Mouse (Mus musculus) mature B cell (primary cell): ENCODE results near the gene Pex16.

Experiments used
- in situ Hi-C: fragments of 300-500 bp; cut with MboI; formaldehyde crosslinking; loops from 2 replicates; pipeline ENCODE4 v1.14.3; 2019

Pex16 gene

GRCm38 (mm10) chr2:92374514-92374913, at the start of gene Pex16, which contains the start of gene Large2:
TSS of gene Pex16 (plus strand) at chr2:92374676.
TSS of gene Large2 (minus strand) at chr2:92374869.
- in situ Hi-C loops, result no loop called here

- in situ Hi-C loops, result no loop called here
Observed at GRCm38 (mm10) chr2:92325676-92326075, 48.8 kb upstream of the Pex16 start.

GRCm38 (mm10) chr2:92326221-92326620, 48.3 kb upstream of the Pex16 start:
- in situ Hi-C loops, result no loop called here

GRCm38 (mm10) chr2:92327601-92328000, 46.9 kb upstream of the Pex16 start:
- in situ Hi-C loops, result no loop called here

GRCm38 (mm10) chr2:92328206-92328605, 46.3 kb upstream of the Pex16 start:
- in situ Hi-C loops, result no loop called here

- in situ Hi-C loops, result no loop called here
Observed at GRCm38 (mm10) chr2:92330840-92331239, 43.6 kb upstream of the Pex16 start.

GRCm38 (mm10) chr2:92331410-92331809, 43.1 kb upstream of the Pex16 start:
- in situ Hi-C loops, result no loop called here

- in situ Hi-C loops, result no loop called here
Observed at GRCm38 (mm10) chr2:92331871-92332270, 42.6 kb upstream of the Pex16 start.

GRCm38 (mm10) chr2:92342418-92342817, 32.1 kb upstream of the Pex16 start:
- in situ Hi-C loops, result no loop called here

GRCm38 (mm10) chr2:92347191-92347590, 27.3 kb upstream of the Pex16 start:
- in situ Hi-C loops, result no loop called here

- in situ Hi-C loops, result no loop called here
Observed at GRCm38 (mm10) chr2:92349589-92350425, 24.7 kb upstream of the Pex16 start.

GRCm38 (mm10) chr2:92350686-92351085, 23.8 kb upstream of the Pex16 start:
- in situ Hi-C loops, result no loop called here

GRCm38 (mm10) chr2:92353402-92353801, 21.1 kb upstream of the Pex16 start:
- in situ Hi-C loops, result no loop called here

- in situ Hi-C loops, result no loop called here
Observed at GRCm38 (mm10) chr2:92354224-92354623, 20.3 kb upstream of the Pex16 start.

- in situ Hi-C loops, result no loop called here
Observed at GRCm38 (mm10) chr2:92359301-92359700, 15.2 kb upstream of the Pex16 start.

GRCm38 (mm10) chr2:92360186-92360823, 14.2 kb upstream of the Pex16 start:
- in situ Hi-C loops, result no loop called here

GRCm38 (mm10) chr2:92360893-92361292, 13.6 kb upstream of the Pex16 start:
- in situ Hi-C loops, result no loop called here

- in situ Hi-C loops, result no loop called here
Observed at GRCm38 (mm10) chr2:92361795-92362194, 12.7 kb upstream of the Pex16 start.

- in situ Hi-C loops, result no loop called here
Observed at GRCm38 (mm10) chr2:92362571-92363228, 11.8 kb upstream of the Pex16 start.

GRCm38 (mm10) chr2:92364086-92364485, 10.4 kb upstream of the Pex16 start:
- in situ Hi-C loops, result no loop called here

- in situ Hi-C loops, result no loop called here
Observed at GRCm38 (mm10) chr2:92365568-92365967, 8.9 kb upstream of the Pex16 start.

- in situ Hi-C loops, result no loop called here
Observed at GRCm38 (mm10) chr2:92367383-92368029, 7.0 kb upstream of the Pex16 start.
